Comparison of ENCODE assay signal across 9 mouse cellular contexts in genomic region chr5:53214362-53214761, GRCm38 (mm10). TPM values are rescaled to one million over a fixed set of nuclear protein-coding genes. Genes with fewer than 3 reads are reported as not detected.
DNase-seq lines count a peak whose midpoint lies in the region; ATAC-seq and TF ChIP-seq lines count a peak whose summit lies in the region.
"Had no signal": no experiment of that assay in that cellular context is flagged by ENCODE, and none has a peak within 500 bp of the region (broad histone marks: within the 10 kb centered on the region; RNA-seq: fewer than 3 reads in every experiment).

No protein-coding gene starts in this region.

- ATAC-seq in lung, postnatal 0 days, result no peak
- ATAC-seq in intestine, postnatal 0 days, result 0 out of 2 replicates have a peak, but pooled peaks have one; percentile 29
- no peak for ATAC-seq in stomach, embryonic 16.5 days (ENCODE audit: insufficient read depth, low FRiP score)

- no peak overlapping the region for H3K27ac ChIP-seq in lung, postnatal 0 days (ENCODE audit: low read length)
- peak overlapping the region; percentile 93; the same call in 1 of the 2 replicates for H3K27ac ChIP-seq in intestine, postnatal 0 days (ENCODE audit: low read depth, low read length)
- H3K27ac ChIP-seq in stomach, embryonic 16.5 days (ENCODE audit: low read length), result no peak overlapping the region

- TF ChIP-seq CTCF in lung, postnatal 0 days (IDR thresholded peaks at IDR 0.05), result no peak
- no peak for TF ChIP-seq CTCF in intestine, postnatal 0 days (IDR thresholded peaks at IDR 0.05; ENCODE audit: low read depth)

- H3K27me3 ChIP-seq in lung, postnatal 0 days (replicated peaks; ENCODE audit: insufficient read depth, low read length), result peaks cover 6% of the 10 kb centered on the region; the same call in 1 of the 2 replicates
- H3K27me3 ChIP-seq in intestine, postnatal 0 days (replicated peaks; ENCODE audit: control insufficient read depth, insufficient read depth, low read length), result no peaks in the 10 kb centered on the region
- H3K27me3 ChIP-seq in stomach, embryonic 16.5 days (ENCODE audit: control insufficient read depth, insufficient read depth, low read length), result peaks cover 16% of the 10 kb centered on the region; the same call in 1 of the 2 replicates

- 24% methylated on average over 5 of the region's 5 CpGs for WGBS in lung, postnatal 0 days
- WGBS in intestine, postnatal 0 days, result 25% methylated on average over 5 of the region's 5 CpGs
- WGBS in stomach, embryonic 16.5 days, result 25% methylated on average over 5 of the region's 5 CpGs

- no peak for TF ChIP-seq EP300 in lung, postnatal 0 days (IDR thresholded peaks at IDR 0.05)

- 0 out of 2 replicates have a peak, but pooled peaks cover 3% of the 10 kb centered on the region for H3K4me1 ChIP-seq in lung, postnatal 0 days (ENCODE audit: insufficient read depth, low read depth, low read length)
- H3K4me1 ChIP-seq in intestine, postnatal 0 days (replicated peaks; ENCODE audit: control insufficient read depth, insufficient read depth, low read length), result no peaks in the 10 kb centered on the region
- no peaks in the 10 kb centered on the region for H3K4me1 ChIP-seq in stomach, embryonic 16.5 days (ENCODE audit: control insufficient read depth, insufficient read depth, low read length)

- no peak overlapping the region for H3K4me3 ChIP-seq in lung, postnatal 0 days (ENCODE audit: low read depth, low read length)
- H3K4me3 ChIP-seq in intestine, postnatal 0 days (ENCODE audit: low read depth, low read length), result peak overlapping the region; percentile 75; the same call in 1 of the 2 replicates
- 0 out of 2 replicates have a peak overlapping the region, but pooled peaks have one; percentile 66 for H3K4me3 ChIP-seq in stomach, embryonic 16.5 days (replicated peaks; ENCODE audit: low read length)

- H3K9me3 ChIP-seq in lung, postnatal 0 days (ENCODE audit: low read length), result no peaks in the 10 kb centered on the region
- no peaks in the 10 kb centered on the region for H3K9me3 ChIP-seq in intestine, postnatal 0 days (ENCODE audit: control insufficient read depth)
- H3K9me3 ChIP-seq in stomach, embryonic 16.5 days (replicated peaks; ENCODE audit: control insufficient read depth, low read length), result no peaks in the 10 kb centered on the region

- peak; percentile 57 for DNase-seq in gastrocnemius, adult 18-20 months (ENCODE audit: low spot score)
- no peak for DNase-seq in gastrocnemius, postnatal 10 days
- no peak for DNase-seq in lung, postnatal 0 days (ENCODE audit: low spot score)
- no peak for DNase-seq in lung, postnatal 25 days (ENCODE audit: low spot score)
- no peak for DNase-seq in thymus, postnatal 10 days (ENCODE audit: low spot score in 2 of 2)
- DNase-seq in ovary, adult 18-20 months (ENCODE audit: low spot score), result no peak
- DNase-seq: adrenal gland, adult 8-10 months had no signal

- peak overlapping the region; percentile 98 for H3K4me2 ChIP-seq in lung, postnatal 0 days (replicated peaks; ENCODE audit: low read depth, low read length)
- H3K4me2 ChIP-seq in intestine, postnatal 0 days (replicated peaks; ENCODE audit: low read depth), result peak overlapping the region; percentile 95
- peak overlapping the region; percentile 96 for H3K4me2 ChIP-seq in stomach, embryonic 16.5 days (ENCODE audit: low read depth, low read length)

- no peak overlapping the region for H3K9ac ChIP-seq in lung, postnatal 0 days (replicated peaks; ENCODE audit: low read depth)
- H3K9ac ChIP-seq in intestine, postnatal 0 days (ENCODE audit: low read depth, low read length), result no peak overlapping the region
- no peak overlapping the region for H3K9ac ChIP-seq in stomach, embryonic 16.5 days (ENCODE audit: low read length)

- H3K36me3 ChIP-seq in lung, postnatal 0 days (ENCODE audit: insufficient read depth, low read length), result no peaks in the 10 kb centered on the region
- no peaks in the 10 kb centered on the region for H3K36me3 ChIP-seq in intestine, postnatal 0 days (ENCODE audit: control insufficient read depth, insufficient read depth)
- no peaks in the 10 kb centered on the region for H3K36me3 ChIP-seq in stomach, embryonic 16.5 days (ENCODE audit: control insufficient read depth, insufficient read depth, low read length)

RNA-seq across cellular contexts. Expression of gene Sel1l3, which starts 0.6 kb away (rescaled TPM):
- total RNA-seq in gastrocnemius, adult 18-20 months (2021), result 10 to 100 TPM; 52.0 to 54.8 TPM
- total RNA-seq in gastrocnemius, postnatal 10 days (2021), result 10 to 100 TPM; 92.0 to 94.9 TPM
- polyA plus RNA-seq in lung, postnatal 0 days (2015; fragmentation: Nextera tagmentation; extraction: Ambion mirVana), result 1.7 and 2.0 TPM in 2 replicates
- 16.2 and 17.2 TPM in 2 replicates for polyA plus RNA-seq in intestine, postnatal 0 days (2015; fragmentation: Nextera tagmentation; extraction: Ambion mirVana)
- polyA plus RNA-seq in stomach, embryonic 16.5 days (2015; fragmentation: Nextera tagmentation; extraction: Ambion mirVana), result 8.5 and 9.2 TPM in 2 replicates

RNA-seq across cellular contexts. Expression of gene Smim20, which starts 52.5 kb away (rescaled TPM):
- 10 to 100 TPM; 51.0 to 57.7 TPM for total RNA-seq in gastrocnemius, adult 18-20 months (2021)
- total RNA-seq in gastrocnemius, postnatal 10 days (2021), result 100 to 1,000 TPM in 1 of 2 experiments, 10 to 100 TPM in 1; 94.9 to 103 TPM
- polyA plus RNA-seq in lung, postnatal 0 days (2015; fragmentation: Nextera tagmentation; extraction: Ambion mirVana), result 85.6 and 88.2 TPM in 2 replicates
- 160 and 162 TPM in 2 replicates for polyA plus RNA-seq in intestine, postnatal 0 days (2015; fragmentation: Nextera tagmentation; extraction: Ambion mirVana)
- polyA plus RNA-seq in stomach, embryonic 16.5 days (2015; fragmentation: Nextera tagmentation; extraction: Ambion mirVana), result 73.4 and 81.3 TPM in 2 replicates
